Mouse (Mus musculus): Measurements from ENCODE around the gene Themis.

The Themis gene

GRCm38 (mm10) chr10:28805160-28805559 lies 137.0 kb downstream of the Themis start:
- DNase-seq (ENCODE audit: low read depth, low spot score), result no peak

GRCm38 (mm10) chr10:28811928-28812570 lies 143.9 kb downstream of the Themis start:
- no peak for DNase-seq (ENCODE audit: low read depth, low spot score)

GRCm38 (mm10) chr10:28812571-28812936 lies 144.4 kb downstream of the Themis start:
- DNase-seq (ENCODE audit: low read depth, low spot score), result no peak

- DNase-seq (ENCODE audit: low read depth, low spot score), result no peak
These were observed 148.0 kb downstream of the Themis start for GRCm38 (mm10) chr10:28816160-28816559.

GRCm38 (mm10) chr10:28822320-28822719 lies 154.2 kb downstream of the Themis start:
- DNase-seq (ENCODE audit: low read depth, low spot score), result no peak

GRCm38 (mm10) chr10:28842605-28843004 lies 174.4 kb downstream of the Themis start:
- no peak for DNase-seq (ENCODE audit: low read depth, low spot score)

- peak; percentile 71 for DNase-seq (ENCODE audit: low read depth, low spot score)
These were observed 175.9 kb downstream of the Themis start for GRCm38 (mm10) chr10:28843755-28844717.

GRCm38 (mm10) chr10:28856154-28856553 lies 188.0 kb downstream of the Themis start:
- DNase-seq (ENCODE audit: low read depth, low spot score), result no peak

GRCm38 (mm10) chr10:28870580-28871354 lies 202.6 kb downstream of the Themis start:
- no peak for DNase-seq (ENCODE audit: low read depth, low spot score)

- peak; percentile 12 for DNase-seq (ENCODE audit: low read depth, low spot score)
These were observed 206.4 kb downstream of the Themis start for GRCm38 (mm10) chr10:28874605-28875004.

- DNase-seq (ENCODE audit: low read depth, low spot score), result no peak
These were observed 219.5 kb downstream of the Themis start for GRCm38 (mm10) chr10:28887643-28888042.

- no peak for DNase-seq (ENCODE audit: low read depth, low spot score)
These were observed 222.7 kb downstream of the Themis start for GRCm38 (mm10) chr10:28890886-28891285.

- no peak for DNase-seq (ENCODE audit: low read depth, low spot score)
These were observed 230.2 kb downstream of the Themis start for GRCm38 (mm10) chr10:28898351-28898750.
